Mouse (Mus musculus) forebrain, embryonic 13.5 days (tissue): ENCODE results near the gene Dscaml1. TPM values are rescaled to one million over a fixed set of nuclear protein-coding genes. Genes with fewer than 3 reads are reported as not detected.

ENCODE experiments used
- ATAC-seq: fragments of 200-750 bp; cut with Nextera tagmentation; 2 replicates; pipeline ENCODE4 v1.8.0; 2017
- H3K27ac ChIP-seq: fragments of 300-500 bp; sonication (generic); 2 replicates; pipeline ENCODE4 v1.5.1; 2015; ENCODE audit warnings: inconsistent platforms, mild to moderate bottlenecking, moderate library complexity
- H3K27me3 ChIP-seq: fragments of 300-500 bp; sonication (generic); 2 replicates; pipeline ENCODE4 v1.6.1; 2015; ENCODE audit warnings: mild to moderate bottlenecking, inconsistent platforms
- H3K36me3 ChIP-seq: fragments of 300-500 bp; sonication (generic); 2 replicates; pipeline ENCODE4 v1.6.1; 2015; ENCODE audit warnings: mild to moderate bottlenecking, inconsistent platforms; ENCODE audit not compliant: poor library complexity, severe bottlenecking
- H3K4me1 ChIP-seq: fragments of 300-500 bp; sonication (generic); 2 replicates; pipeline ENCODE4 v1.6.1; 2015; ENCODE audit warnings: inconsistent platforms
- H3K4me2 ChIP-seq: fragments of 300-500 bp; sonication (generic); 2 replicates; pipeline ENCODE4 v1.6.1; 2015; ENCODE audit warnings: inconsistent platforms, mild to moderate bottlenecking, moderate library complexity
- H3K4me3 ChIP-seq: fragments of 300-500 bp; sonication (generic); 2 replicates; pipeline ENCODE4 v1.5.1; 2015; ENCODE audit warnings: mild to moderate bottlenecking, inconsistent platforms
- H3K9ac ChIP-seq: fragments of 300-500 bp; sonication (generic); 2 replicates; pipeline ENCODE4 v1.6.1; 2015; ENCODE audit warnings: mild to moderate bottlenecking, inconsistent platforms
- H3K9me3 ChIP-seq: fragments of 300-500 bp; sonication (generic); replicated peaks from 2 replicates; pipeline ENCODE4 v1.6.1; 2016; ENCODE audit warnings: inconsistent platforms
- WGBS: fragments of 180-500 bp; shearing (Covaris S2); methylation state at CpG from one replicate; pipeline ENCODE4 v1.1.7; 2015; 5-methylcytosine and 5-hydroxymethylcytosine counted together
- polyA plus RNA-seq: library from polyadenylated mRNA; unstranded; fragments of >200 nt; fragmentation: Nextera tagmentation; extraction: Ambion mirVana; gene quantifications from 2 replicates; pipeline ENCODE4 v1.2.1, GENCODE M21; 2015

The Dscaml1 gene
- polyA plus RNA-seq, 1 experiment from 2014 or later: 9.6 TPM

DNA sequence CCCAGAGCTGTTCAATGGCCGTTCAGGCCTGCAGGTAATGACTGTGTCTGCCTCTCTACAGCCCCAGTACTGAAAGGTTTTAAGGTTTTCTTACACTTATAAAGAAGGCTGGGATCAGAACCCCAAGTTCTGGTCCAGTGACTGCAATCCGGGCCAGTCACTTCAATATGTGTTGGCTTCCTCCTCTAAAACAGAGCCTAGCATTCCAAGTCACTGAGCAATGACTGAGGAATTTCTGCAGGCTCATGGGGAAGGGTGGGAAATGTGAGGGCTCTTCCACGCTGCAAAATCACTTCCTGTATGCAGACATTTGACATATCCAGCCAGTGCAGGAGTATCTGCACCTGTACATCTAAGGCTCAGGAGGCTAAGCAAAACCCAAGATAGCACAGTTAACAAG lies 233.8 kb downstream of the Dscaml1 start:
- Histone ChIP-seq H3K9me3 (no peaks in the 10 kb centered on the region; the same call in 1 of the 2 replicates), H3K27me3 (no peaks in the 10 kb centered on the region), H3K9ac (no peak overlapping the region), H3K27ac (peak overlapping the region; percentile 40; the same call in 1 of the 2 replicates), H3K4me2 (no peak overlapping the region), H3K4me1 (peaks cover 79% of the 10 kb centered on the region), H3K36me3 (no peaks in the 10 kb centered on the region), H3K4me3 (no peak overlapping the region)
- WGBS: 83% methylated on average over 3 of the region's 3 CpGs
- ATAC-seq: no peak

DNA sequence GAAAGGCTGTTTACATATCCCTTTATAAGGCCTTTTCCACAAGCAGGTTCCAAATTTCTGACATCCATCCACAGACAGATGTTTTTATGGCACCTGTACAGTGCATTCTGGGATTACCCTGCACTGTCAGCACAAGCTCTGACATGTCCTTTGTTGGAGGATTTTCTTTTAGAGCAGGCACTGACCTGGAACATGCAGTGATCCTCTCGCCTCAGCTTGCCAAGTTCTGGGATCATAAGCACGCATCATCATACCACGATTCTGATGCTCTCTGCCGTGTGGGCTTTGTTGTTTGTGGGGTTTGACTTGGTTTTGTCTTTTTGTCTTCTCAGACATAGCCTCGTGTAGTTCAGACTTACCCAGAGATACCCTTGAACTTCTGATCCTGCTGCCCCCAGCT lies 236.0 kb downstream of the Dscaml1 start:
- 0 out of 2 replicates have a peak overlapping the region, but pooled peaks have one; percentile 21 for H3K9ac ChIP-seq
- peaks cover 71% of the 10 kb centered on the region for H3K4me1 ChIP-seq
- no peak overlapping the region for H3K4me3 ChIP-seq
- H3K27ac ChIP-seq: peak overlapping the region; percentile 98
- ATAC-seq: no peak
- H3K27me3 ChIP-seq: no peaks in the 10 kb centered on the region
- H3K9me3 ChIP-seq: no peaks in the 10 kb centered on the region; the same call in 1 of the 2 replicates
- no peak overlapping the region for H3K4me2 ChIP-seq
- WGBS: 53% methylated on average over 5 of the region's 5 CpGs
- H3K36me3 ChIP-seq: no peaks in the 10 kb centered on the region

DNA sequence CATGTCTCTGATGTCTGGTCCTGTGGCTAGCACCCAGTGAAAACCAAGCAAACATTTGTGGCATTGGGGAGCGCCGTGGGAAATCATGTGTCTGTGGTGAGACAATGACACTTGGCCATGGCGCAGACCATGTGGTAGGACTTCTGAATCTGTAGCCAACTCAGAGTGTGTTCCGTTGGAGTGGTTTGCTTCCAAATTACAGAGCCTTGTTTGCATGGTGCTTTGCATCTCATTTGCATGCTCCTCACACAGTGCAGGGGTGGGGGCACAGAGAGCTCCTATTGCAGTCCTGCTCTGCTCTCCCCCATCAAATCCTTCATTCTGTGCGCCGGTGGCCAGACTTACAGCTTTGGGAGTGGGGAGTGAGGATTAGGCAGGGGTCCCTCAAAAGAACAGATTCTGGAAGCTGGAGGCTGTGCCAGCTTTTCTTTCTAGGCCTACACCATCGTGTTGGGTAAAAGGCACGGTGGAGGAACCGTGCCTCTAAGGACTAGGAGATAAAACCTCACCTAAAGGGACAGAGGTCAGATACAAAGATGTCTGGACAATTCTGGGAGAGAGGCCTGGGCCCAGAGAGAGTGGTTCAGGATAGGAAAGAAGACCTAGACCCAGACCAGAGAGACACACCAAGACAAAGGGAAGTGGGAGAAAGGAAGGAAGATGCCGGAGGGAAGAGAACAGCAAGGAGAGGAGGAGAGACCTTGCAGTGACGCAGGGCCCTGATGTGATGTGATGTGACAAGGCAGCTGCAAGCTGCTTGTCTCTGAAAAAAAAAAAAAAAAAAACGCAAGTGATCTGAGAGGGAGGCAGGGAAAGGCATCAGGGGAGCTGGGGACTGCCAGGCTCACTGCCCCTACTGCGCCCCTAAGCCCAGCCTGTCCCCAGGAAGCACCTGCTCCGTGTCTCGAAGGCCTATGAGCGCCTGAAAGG lies 237.2 kb downstream of the Dscaml1 start:
- ATAC-seq: peak; percentile 91
- 24% methylated on average over 15 of the region's 16 CpGs for WGBS
- no peak overlapping the region for H3K4me2 ChIP-seq
- peak overlapping the region; percentile 53 for H3K9ac ChIP-seq
- H3K27me3 ChIP-seq: no peaks in the 10 kb centered on the region
- no peaks in the 10 kb centered on the region; the same call in 1 of the 2 replicates for H3K9me3 ChIP-seq
- H3K4me3 ChIP-seq: no peak overlapping the region
- peaks cover 60% of the 10 kb centered on the region for H3K4me1 ChIP-seq
- H3K36me3 ChIP-seq: no peaks in the 10 kb centered on the region
- peak overlapping the region; percentile 98 for H3K27ac ChIP-seq

DNA sequence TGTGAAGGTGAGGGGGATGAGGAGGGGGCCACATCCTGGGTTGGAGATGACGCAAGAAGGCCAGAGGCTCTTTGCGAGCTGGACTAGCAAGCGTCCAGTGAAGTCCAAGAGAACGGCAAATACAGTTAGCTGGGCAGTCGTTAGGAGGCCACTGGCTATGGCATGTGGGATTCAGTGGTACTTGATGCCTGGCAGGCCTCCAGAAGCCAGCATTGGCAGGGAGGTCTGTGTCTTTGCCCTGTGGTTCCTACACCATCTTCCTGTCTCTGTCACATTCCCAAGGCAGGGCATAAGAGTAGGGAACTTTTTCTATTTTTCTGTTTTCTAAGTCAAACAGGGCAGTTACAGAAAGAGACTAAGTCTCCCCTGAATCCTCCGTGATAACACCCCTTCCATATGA lies 237.9 kb downstream of the Dscaml1 start:
- H3K4me1 ChIP-seq: peaks cover 58% of the 10 kb centered on the region
- peak overlapping the region; percentile 98 for H3K27ac ChIP-seq
- no peaks in the 10 kb centered on the region for H3K27me3 ChIP-seq
- H3K4me2 ChIP-seq: peak overlapping the region; percentile 24; the same call in 1 of the 2 replicates
- H3K36me3 ChIP-seq: no peaks in the 10 kb centered on the region
- WGBS: 50% methylated on average over 6 of the region's 6 CpGs
- no peak for ATAC-seq
- peak overlapping the region; percentile 53 for H3K9ac ChIP-seq
- H3K4me3 ChIP-seq: no peak overlapping the region
- no peaks in the 10 kb centered on the region; the same call in 1 of the 2 replicates for H3K9me3 ChIP-seq

DNA sequence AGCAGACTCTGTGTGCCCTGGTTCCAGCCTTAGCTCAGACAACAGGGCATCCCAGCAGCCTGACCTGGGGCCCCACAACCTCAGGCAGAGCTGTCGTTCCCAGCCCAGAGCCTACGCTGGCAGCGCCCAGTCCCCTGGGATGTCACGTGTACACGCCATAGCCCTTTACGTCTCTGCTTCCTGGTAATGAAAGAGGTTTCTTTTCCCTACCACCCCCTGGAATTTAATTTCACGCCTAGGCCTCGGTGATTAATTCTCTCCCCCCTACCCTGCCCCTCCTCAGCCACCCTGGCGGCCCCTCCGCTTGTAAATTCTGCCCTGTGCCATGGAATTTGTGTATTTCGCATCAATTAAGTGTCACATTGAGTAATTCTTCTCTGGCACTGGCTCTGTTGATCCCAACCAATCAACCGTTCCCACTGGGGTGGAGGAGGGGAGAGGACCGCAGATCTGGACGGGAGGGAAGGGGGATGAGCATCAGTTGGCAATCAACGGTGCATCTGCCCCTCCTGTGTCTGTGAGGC lies 238.5 kb downstream of the Dscaml1 start:
- ATAC-seq: peak; percentile 60
- WGBS: 9% methylated on average over 15 of the region's 15 CpGs
- H3K4me1 ChIP-seq: peaks cover 56% of the 10 kb centered on the region
- H3K27ac ChIP-seq: peak overlapping the region; percentile 98
- no peak overlapping the region for H3K4me3 ChIP-seq
- peak overlapping the region; percentile 24 for H3K4me2 ChIP-seq
- H3K36me3 ChIP-seq: no peaks in the 10 kb centered on the region
- H3K9ac ChIP-seq: peak overlapping the region; percentile 53
- H3K9me3 ChIP-seq: no peaks in the 10 kb centered on the region; the same call in 1 of the 2 replicates
- no peaks in the 10 kb centered on the region for H3K27me3 ChIP-seq

DNA sequence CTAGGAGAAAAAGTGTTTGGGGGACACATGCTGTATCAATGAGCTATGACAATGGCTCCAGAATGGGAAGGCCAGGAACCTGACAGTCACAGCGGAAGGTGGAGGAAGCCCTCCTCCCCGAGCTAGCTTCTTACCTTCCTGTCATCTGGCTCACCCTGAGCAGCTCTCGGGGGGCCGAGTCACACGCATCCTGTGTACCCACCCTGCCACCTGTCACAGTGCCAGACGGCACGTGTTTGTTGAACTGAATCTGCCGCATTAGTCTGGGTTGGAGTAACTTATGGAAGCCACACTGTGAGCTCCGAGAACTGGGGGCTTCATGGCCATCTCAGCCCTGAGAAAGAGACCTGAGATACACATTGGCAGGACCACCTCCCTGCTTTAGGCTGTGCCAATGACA lies 249.5 kb downstream of the Dscaml1 start:
- ATAC-seq: 0 out of 2 replicates have a peak, but pooled peaks have one; percentile 9
- WGBS: 68% methylated on average over 9 of the region's 9 CpGs
- peak overlapping the region; percentile 93 for H3K27ac ChIP-seq
- H3K4me3 ChIP-seq: no peak overlapping the region
- no peaks in the 10 kb centered on the region for H3K36me3 ChIP-seq
- H3K4me2 ChIP-seq: peak overlapping the region; percentile 40
- peaks cover 65% of the 10 kb centered on the region for H3K4me1 ChIP-seq
- peak overlapping the region; percentile 28; the same call in 1 of the 2 replicates for H3K9ac ChIP-seq
- no peaks in the 10 kb centered on the region for H3K27me3 ChIP-seq
- no peaks in the 10 kb centered on the region for H3K9me3 ChIP-seq

DNA sequence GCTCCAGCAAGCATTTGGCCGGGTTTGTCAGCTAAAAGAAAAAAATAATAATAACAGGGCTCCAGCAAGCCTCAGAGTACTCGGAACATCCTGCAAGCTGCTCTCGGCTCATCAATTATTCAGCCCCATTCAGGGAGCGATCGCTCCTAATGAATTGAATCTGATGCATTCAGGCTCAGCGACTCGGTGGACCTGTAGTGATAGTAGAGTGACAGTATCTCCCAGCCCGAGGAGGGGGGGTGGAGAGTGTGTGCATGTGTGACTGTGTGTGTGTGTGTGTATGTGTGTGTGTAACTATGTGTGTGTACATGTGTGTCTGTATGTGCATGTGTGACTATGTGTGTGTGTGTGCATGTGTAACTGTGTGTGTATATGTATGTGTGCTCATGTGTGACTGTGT lies 250.2 kb downstream of the Dscaml1 start:
- Histone ChIP-seq H3K27me3 (no peaks in the 10 kb centered on the region), H3K4me3 (no peak overlapping the region), H3K9ac (peak overlapping the region; percentile 48; the same call in 1 of the 2 replicates), H3K36me3 (no peaks in the 10 kb centered on the region), H3K9me3 (no peaks in the 10 kb centered on the region), H3K27ac (peak overlapping the region; percentile 93), H3K4me1 (peaks cover 65% of the 10 kb centered on the region), H3K4me2 (peak overlapping the region; percentile 42)
- ATAC-seq: peak; percentile 64
- 5% methylated on average over 8 of the region's 8 CpGs for WGBS

DNA sequence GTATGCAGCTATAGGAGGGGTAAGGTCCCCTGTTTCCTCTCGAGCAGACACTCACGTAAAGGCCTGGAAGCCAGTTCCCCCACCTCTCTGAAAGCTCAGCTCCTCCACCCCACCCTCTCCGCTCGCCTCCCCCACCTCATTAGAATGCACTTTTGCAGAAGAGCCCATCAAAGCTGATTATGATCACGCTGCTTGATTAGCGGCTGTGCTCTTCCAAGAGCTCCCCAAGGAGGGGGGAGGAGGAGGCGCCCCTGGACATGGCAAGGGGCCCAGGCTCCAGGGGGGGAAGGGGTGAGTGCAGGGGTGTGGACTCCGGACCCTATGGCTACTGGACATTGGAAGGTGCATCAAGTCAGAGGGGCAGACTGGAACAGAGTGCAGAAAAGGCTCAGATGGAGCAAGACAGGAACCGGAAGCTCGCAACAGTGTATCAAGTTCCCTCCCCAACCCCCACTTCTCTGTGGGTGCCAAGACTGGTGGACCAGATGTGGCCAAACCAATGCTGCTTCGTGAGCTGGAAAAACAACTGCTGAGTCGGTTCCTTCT lies 250.9 kb downstream of the Dscaml1 start:
- Histone ChIP-seq H3K4me1 (peaks cover 65% of the 10 kb centered on the region), H3K4me2 (peak overlapping the region; percentile 42), H3K4me3 (no peak overlapping the region), H3K36me3 (no peaks in the 10 kb centered on the region), H3K27me3 (no peaks in the 10 kb centered on the region), H3K9ac (peak overlapping the region; percentile 48; the same call in 1 of the 2 replicates), H3K9me3 (no peaks in the 10 kb centered on the region), H3K27ac (peak overlapping the region; percentile 93)
- 11% methylated on average over 12 of the region's 12 CpGs for WGBS
- peak; percentile 73 for ATAC-seq

DNA sequence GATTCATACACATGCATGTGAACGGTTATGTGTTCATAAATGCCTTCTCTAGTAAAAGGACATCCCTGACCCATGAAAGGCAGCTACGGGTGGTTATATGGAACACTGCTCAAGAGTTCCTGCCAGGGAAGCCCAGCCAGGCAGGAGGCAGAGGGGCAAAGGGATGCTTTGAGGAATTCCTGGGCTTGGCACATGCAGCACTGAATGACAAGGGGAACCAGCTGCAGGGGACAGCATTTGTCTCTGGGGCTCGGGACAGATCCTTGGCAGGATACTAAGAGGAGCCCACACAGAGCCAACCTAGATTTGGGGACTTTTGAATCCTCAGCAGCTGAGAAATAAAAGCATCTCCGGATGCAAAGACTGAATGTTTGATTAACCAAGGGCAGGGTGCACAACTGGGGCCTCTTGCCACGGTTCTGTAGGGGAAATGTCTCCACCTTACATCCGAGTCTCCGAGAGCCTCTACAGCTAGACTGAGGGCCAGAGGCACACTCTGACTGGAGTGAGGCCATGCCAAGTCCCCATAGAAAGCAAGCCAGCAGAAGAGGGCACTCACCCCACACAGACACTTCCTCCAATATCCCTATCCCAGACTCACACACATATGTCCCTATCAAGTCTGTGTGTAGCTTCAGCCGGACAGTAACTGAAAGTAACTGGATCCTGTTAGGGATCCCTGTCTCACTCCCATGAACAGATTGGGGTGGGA lies 251.7 kb downstream of the Dscaml1 start:
- H3K9me3 ChIP-seq: no peaks in the 10 kb centered on the region
- H3K36me3 ChIP-seq: no peaks in the 10 kb centered on the region
- peak overlapping the region; percentile 93 for H3K27ac ChIP-seq
- H3K4me2 ChIP-seq: peak overlapping the region; percentile 14; the same call in 1 of the 2 replicates
- peaks cover 60% of the 10 kb centered on the region for H3K4me1 ChIP-seq
- 52% methylated on average over 8 of the region's 8 CpGs for WGBS
- H3K9ac ChIP-seq: peak overlapping the region; percentile 16; the same call in 1 of the 2 replicates
- no peak overlapping the region for H3K4me3 ChIP-seq
- peak; percentile 6; the same call in 1 of the 2 replicates for ATAC-seq
- no peaks in the 10 kb centered on the region for H3K27me3 ChIP-seq

DNA sequence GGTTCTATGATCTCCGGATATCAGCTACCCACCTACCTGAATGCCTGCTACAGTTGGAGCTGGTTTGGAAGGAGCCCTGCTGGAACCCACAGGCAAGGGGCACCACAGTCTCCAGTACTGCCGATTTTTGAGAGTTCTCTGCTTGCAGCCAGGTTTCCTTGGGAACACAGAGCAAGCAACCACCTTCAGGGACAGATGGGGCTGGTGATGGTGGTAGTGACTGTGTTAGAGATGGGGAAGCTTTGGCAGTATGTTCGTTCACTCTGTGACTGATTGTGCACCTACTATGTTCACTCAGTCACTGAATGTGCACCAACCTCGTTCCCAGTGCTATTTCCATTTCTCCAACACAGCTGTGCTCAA lies 252.2 kb downstream of the Dscaml1 start:
- no peak; the same call in 1 of the 2 replicates for ATAC-seq
- Histone ChIP-seq H3K4me2 (no peak overlapping the region), H3K27ac (peak overlapping the region; percentile 93), H3K4me1 (peaks cover 60% of the 10 kb centered on the region), H3K27me3 (no peaks in the 10 kb centered on the region), H3K9me3 (no peaks in the 10 kb centered on the region), H3K4me3 (no peak overlapping the region), H3K9ac (no peak overlapping the region), H3K36me3 (no peaks in the 10 kb centered on the region)
- 68% methylated on average over 4 of the region's 4 CpGs for WGBS

DNA sequence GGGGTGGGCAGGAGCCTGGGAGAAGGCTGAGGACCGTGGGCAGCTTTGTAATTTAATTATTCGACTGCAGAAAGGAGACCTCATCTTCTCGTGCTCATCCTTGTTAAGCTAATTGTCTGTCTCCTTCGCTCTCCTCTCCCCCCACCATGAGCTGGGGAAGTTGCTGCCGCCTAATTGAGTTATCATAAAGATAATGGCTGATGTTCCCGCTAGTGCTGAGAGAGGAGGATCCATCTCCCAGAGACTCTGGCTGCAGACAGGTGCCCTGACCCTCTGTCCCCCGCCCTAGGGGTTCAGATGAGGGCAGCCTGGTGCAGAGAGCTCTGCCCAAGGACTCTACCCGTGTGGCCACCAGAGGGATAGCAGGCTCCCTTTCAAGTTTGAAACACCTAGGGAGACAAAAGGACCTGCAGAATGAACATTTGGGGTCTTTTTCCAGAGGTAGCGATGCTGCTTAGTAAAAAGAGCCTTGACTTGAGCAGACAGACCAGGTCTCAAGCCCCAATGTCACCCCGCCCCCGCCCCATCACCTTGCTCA lies 256.1 kb downstream of the Dscaml1 start:
- H3K27me3 ChIP-seq: no peaks in the 10 kb centered on the region
- H3K4me3 ChIP-seq: no peak overlapping the region
- no peak overlapping the region for H3K9ac ChIP-seq
- no peak overlapping the region for H3K4me2 ChIP-seq
- 0 out of 2 replicates have a peak, but pooled peaks cover 5% of the 10 kb centered on the region for H3K36me3 ChIP-seq
- H3K27ac ChIP-seq: peak overlapping the region; percentile 49; the same call in 1 of the 2 replicates
- WGBS: 47% methylated on average over 11 of the region's 11 CpGs
- no peaks in the 10 kb centered on the region for H3K9me3 ChIP-seq
- H3K4me1 ChIP-seq: peaks cover 30% of the 10 kb centered on the region
- ATAC-seq: no peak
